Mouse (Mus musculus): ENCODE data around the gene Gm20708.

- TF ChIP-seq CTCF (IDR thresholded peaks at IDR 0.05; ENCODE audit: control insufficient read depth, insufficient read depth, low read length) (no peak), POLR2A (IDR thresholded peaks at IDR 0.05; ENCODE audit: borderline replicate concordance, control insufficient read depth, low read depth, low read length) (no peak)
Measured at GRCm38 (mm10) chr11:117829671-117830215, 20.3 kb downstream of the Gm20708 start.

All from bone marrow, adult 2 months (tissue).